Mouse (Mus musculus) testis, adult 2 months (tissue): ENCODE data around the gene Gpc1. TPM values are rescaled to one million over a fixed set of nuclear protein-coding genes. Genes with fewer than 3 reads are reported as not detected.

ENCODE experiments used
- H3K27ac ChIP-seq: fragments of 200-500 bp; 2 replicates; pipeline ENCODE4 v1.5.1; 2012; ENCODE audit warnings: low read depth, low read length; ENCODE audit not compliant: control insufficient read depth, insufficient read depth
- H3K27me3 ChIP-seq: fragments of 200-500 bp; 2 replicates; pipeline ENCODE4 v1.6.1; 2012; ENCODE audit warnings: mild to moderate bottlenecking, low read length, moderate library complexity; ENCODE audit not compliant: control insufficient read depth, insufficient read depth
- H3K36me3 ChIP-seq: fragments of 200-500 bp; 2 replicates; pipeline ENCODE4 v1.6.1; 2012; ENCODE audit warnings: mild to moderate bottlenecking, low read length; ENCODE audit not compliant: control insufficient read depth, insufficient read depth
- H3K4me1 ChIP-seq: fragments of 200-500 bp; 2 replicates; pipeline ENCODE4 v1.6.1; 2012; ENCODE audit warnings: low read length; ENCODE audit not compliant: control insufficient read depth, insufficient read depth
- H3K4me3 ChIP-seq: fragments of 200-500 bp; 2 replicates; pipeline ENCODE4 v1.5.1; 2012; ENCODE audit warnings: low read depth, mild to moderate bottlenecking, low read length, moderate library complexity, mixed read lengths; ENCODE audit not compliant: control insufficient read depth
- CTCF ChIP-seq: fragments of 200-500 bp; IDR thresholded peaks from 2 replicates; pipeline ENCODE4 v1.5.1; 2012; ENCODE audit warnings: low read depth, mild to moderate bottlenecking, inconsistent platforms, low read length, moderate library complexity; ENCODE audit not compliant: control insufficient read depth, insufficient read depth, insufficient replicate concordance
- POLR2A ChIP-seq: fragments of 200-500 bp; IDR thresholded peaks from 2 replicates; pipeline ENCODE4 v1.6.1; 2012; ENCODE audit warnings: low read depth, mild to moderate bottlenecking, inconsistent platforms, low read length, moderate library complexity; ENCODE audit not compliant: control insufficient read depth
- polyA plus RNA-seq: library from polyadenylated mRNA; depleted of rRNA; stranded (reverse); fragments of >200 nt; gene quantifications from 2 replicates; pipeline ENCODE4 v1.2.3, GENCODE M21; 2012; rRNA removed

The Gpc1 gene
- 1.9 and 2.8 TPM in 2 replicates for polyA plus RNA-seq

DNA sequence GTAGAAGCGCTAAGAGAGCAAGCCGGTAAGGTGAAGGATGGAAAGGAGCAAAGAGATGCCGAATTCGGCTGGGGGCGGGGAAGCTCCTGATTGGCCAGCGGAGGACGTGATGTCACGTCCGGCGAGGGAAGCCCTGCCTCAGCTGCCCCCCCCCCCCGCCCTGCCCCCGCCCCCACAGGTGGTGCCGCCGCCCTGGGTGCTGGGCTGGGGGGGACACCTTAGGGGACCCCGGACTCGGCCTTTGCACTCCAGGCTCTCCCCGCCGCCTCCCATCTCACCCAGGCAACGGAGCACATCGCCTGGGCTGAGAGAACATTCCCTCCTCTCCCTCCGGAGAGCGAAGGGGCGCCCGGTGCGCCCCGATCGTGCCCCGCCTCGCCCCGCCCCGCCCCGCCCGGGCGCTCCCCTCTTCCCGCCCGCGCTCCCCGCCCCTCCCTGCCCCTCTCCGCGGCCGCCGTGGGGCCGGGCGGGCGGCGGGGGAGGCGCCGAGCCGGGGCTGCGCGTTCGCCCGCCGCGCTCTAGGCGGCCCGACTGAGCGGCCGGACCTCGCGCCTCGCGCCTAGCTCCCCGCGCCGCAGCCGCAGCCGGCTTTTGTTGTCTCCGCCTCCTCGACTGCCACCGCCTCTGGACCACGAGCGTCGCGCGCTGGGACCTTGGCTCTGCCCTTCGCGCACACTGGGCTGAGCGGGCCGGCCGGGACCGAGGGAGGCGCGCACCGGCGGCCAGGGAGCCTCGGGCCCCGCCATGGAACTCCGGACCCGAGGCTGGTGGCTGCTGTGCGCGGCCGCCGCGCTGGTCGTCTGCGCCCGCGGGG is at the start of gene Gpc1:
Gene Gpc1, plus strand, starts transcription at position 458 of the 814 bp plus-strand sequence.
- no peak for TF ChIP-seq CTCF
- TF ChIP-seq POLR2A = no peak
- Histone ChIP-seq H3K36me3 (no peaks in the 10 kb centered on the region), H3K27me3 (no peaks in the 10 kb centered on the region), H3K27ac (no peak within 1 kb of the TSS), H3K4me3 (peak within 1 kb of the TSS; percentile 83), H3K4me1 (peaks cover 15% of the 10 kb centered on the region)

- TF ChIP-seq CTCF = no peak
- no peak for TF ChIP-seq POLR2A
- Histone ChIP-seq H3K4me1 (no peaks in the 10 kb centered on the region), H3K4me3 (no peak overlapping the region), H3K27me3 (no peaks in the 10 kb centered on the region), H3K36me3 (no peaks in the 10 kb centered on the region), H3K27ac (no peak overlapping the region)
Observed at GRCm38 (mm10) chr1:92781862-92782261, 49.6 kb upstream of the Gpc1 start.

DNA sequence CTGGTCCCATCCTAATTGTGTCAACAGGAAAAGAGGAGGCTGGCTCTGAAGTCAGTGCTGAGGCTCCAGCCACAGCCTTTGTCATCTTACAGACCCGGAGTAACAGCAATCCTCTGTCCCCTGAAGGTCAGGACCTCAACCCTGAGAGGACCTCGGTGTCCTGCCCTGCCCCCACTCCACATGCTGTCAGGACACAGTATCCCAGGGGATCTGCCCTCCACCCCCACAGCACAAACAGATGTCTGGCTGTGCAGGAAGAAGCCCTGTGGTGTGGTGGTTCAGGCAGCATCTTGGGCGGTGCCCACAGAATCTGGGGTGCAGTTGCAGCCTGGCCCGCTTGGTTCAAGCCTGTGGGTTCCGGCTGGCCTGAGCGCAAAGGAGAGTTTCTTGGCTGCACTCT is 48.9 kb upstream of the Gpc1 start:
- Histone ChIP-seq H3K4me3 (no peak overlapping the region), H3K27me3 (no peaks in the 10 kb centered on the region), H3K4me1 (no peaks in the 10 kb centered on the region), H3K27ac (no peak overlapping the region), H3K36me3 (no peaks in the 10 kb centered on the region)
- TF ChIP-seq CTCF (no peak), POLR2A (no peak)

DNA sequence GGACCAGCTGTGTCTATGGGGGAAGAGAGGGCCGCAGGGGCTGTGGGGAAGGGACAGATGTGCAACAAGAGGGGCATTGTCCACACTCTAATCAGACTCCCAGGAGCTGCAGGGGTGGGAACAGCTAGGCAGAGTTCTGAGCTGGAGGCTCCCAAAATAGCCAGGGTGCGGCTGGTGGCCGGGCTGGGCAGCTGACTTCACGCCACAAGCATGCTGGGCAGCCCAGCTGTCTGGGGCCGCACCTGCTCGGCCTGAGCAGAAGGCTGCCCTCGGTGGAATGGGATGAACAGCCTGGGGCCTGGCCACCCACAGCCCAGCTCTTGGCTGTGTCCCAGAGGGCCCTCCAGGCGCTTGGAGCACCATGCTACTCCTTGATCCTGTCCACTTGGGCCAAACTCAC is 44.2 kb upstream of the Gpc1 start:
- Histone ChIP-seq H3K4me1 (no peaks in the 10 kb centered on the region), H3K4me3 (no peak overlapping the region), H3K27me3 (no peaks in the 10 kb centered on the region), H3K36me3 (no peaks in the 10 kb centered on the region), H3K27ac (no peak overlapping the region)
- no peak for TF ChIP-seq POLR2A
- TF ChIP-seq CTCF = no peak

DNA sequence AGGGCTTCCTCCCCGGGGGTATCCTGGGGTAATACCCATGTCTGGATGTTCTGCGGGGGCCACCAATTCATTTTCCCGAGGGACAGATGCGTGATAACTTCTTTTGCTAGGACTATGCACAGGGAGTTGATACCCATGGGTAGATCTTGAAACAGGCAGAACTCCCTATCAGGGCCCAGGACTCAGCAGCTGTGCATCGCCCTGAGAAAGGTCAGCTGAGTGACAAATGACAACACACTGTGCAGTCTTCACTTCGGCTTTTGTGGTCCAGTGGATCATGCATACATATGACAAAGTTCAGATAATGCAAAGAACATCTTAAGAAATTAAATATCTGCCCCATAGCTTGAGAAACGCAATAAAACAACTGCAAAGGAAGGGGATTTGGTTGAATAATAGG is 43.4 kb upstream of the Gpc1 start:
- Histone ChIP-seq H3K27me3 (no peaks in the 10 kb centered on the region), H3K4me1 (no peaks in the 10 kb centered on the region), H3K4me3 (no peak overlapping the region), H3K27ac (no peak overlapping the region), H3K36me3 (no peaks in the 10 kb centered on the region)
- TF ChIP-seq POLR2A (no peak), CTCF (no peak)

- Histone ChIP-seq H3K4me1 (no peaks in the 10 kb centered on the region), H3K4me3 (no peak overlapping the region), H3K27me3 (no peaks in the 10 kb centered on the region), H3K27ac (no peak overlapping the region), H3K36me3 (no peaks in the 10 kb centered on the region)
- no peak for TF ChIP-seq POLR2A
Observed at GRCm38 (mm10) chr1:92790628-92791027, 40.8 kb upstream of the Gpc1 start.

DNA sequence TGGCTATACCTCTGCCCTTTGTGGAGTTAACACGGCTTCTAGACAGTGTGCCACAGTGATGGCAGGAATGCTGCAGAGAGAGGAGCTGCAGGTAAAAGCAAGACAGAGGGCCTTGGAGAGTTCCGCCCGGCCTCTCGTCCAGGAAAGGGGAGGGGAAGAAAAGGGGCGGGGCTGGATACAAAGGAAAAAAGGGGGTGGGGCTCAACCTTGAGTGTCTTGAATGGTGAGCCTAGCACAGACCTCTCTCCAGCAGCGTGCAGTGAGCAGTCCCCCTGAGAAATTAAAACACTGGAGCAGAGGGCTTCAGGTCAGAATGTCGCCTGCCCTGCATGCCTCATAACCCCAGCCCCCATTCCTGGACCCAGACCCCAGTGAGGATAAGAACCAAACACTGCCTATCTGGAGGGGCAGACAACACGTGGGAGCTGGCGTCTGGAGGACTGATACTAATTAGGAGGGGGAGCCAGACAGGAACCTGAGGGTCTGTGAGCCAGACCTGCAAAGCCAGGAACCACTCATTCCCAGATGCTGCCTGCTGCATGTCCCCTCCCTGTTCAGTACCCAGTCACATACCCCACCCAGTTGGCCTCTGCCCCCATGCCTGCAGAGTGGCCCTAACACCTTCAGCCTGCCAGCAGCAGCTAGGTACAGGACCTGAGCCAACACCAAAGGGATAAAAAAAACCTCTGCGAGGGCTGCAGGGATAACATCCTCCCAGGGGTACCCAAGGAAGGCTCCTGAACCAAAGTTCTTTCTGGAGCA is 40.2 kb upstream of the Gpc1 start:
- TF ChIP-seq CTCF (no peak), POLR2A (no peak)
- H3K27ac ChIP-seq = no peak overlapping the region
- H3K4me1 ChIP-seq = no peaks in the 10 kb centered on the region
- no peaks in the 10 kb centered on the region for H3K27me3 ChIP-seq
- no peak overlapping the region for H3K4me3 ChIP-seq
- H3K36me3 ChIP-seq = no peaks in the 10 kb centered on the region
